Mouse (Mus musculus) gastrocnemius, postnatal 4 days (tissue): ENCODE measurements at regions not wholly inside any gene's neighbourhood (a gene's known extent, or its start where the extent isn't known, plus 50 kb on each side); places are given as distances from the start of the nearest gene placed in this dataset.
"Not testable (repeated sequence)": the region's sequence is repeated elsewhere in the genome, so short reads cannot be mapped to it uniquely, and the experiment has no call there.

Source experiments
- DNase-seq, 2 experiments: peaks; one replicate each; pipeline ENCODE4 v3.0.0; 2021 to 2022; ENCODE audit warnings: low spot score in 2 of 2, mixed read lengths in 2 of 2

GRCm38 (mm10) chr8:24386462-24386861, 339.2 kb downstream of the Adam3 start:
- DNase-seq: peak; percentile 72 to 79

GRCm38 (mm10) chr8:24383963-24384435, 341.7 kb downstream of the Adam3 start:
- DNase-seq: peak in 1 of 2 experiments; percentile 18

GRCm38 (mm10) chr8:24383130-24383962, 342.3 kb downstream of the Adam3 start:
- no peak for DNase-seq

- no peak for DNase-seq
These were observed 343.9 kb downstream of the Adam3 start for GRCm38 (mm10) chr8:24381666-24382253.

- no peak for DNase-seq
These were observed 347.6 kb downstream of the Adam3 start for GRCm38 (mm10) chr8:24378070-24378469.

GRCm38 (mm10) chr8:24376846-24377245, 348.8 kb downstream of the Adam3 start:
- DNase-seq: not testable (repeated sequence)

GRCm38 (mm10) chr8:24374503-24374902, 351.1 kb downstream of the Adam3 start:
- no peak for DNase-seq

GRCm38 (mm10) chr8:24372068-24372467, 353.6 kb downstream of the Adam3 start:
- no peak for DNase-seq

GRCm38 (mm10) chr8:24366000-24366399, 359.7 kb downstream of the Adam3 start:
- no peak for DNase-seq

GRCm38 (mm10) chr8:24364685-24365084, 361.0 kb downstream of the Adam3 start:
- no peak for DNase-seq

GRCm38 (mm10) chr8:24359022-24359600, 366.5 kb downstream of the Adam3 start:
- DNase-seq: no peak

GRCm38 (mm10) chr8:24355146-24355545, 370.5 kb downstream of the Adam3 start:
- no peak for DNase-seq

- no peak for DNase-seq
These were observed 371.8 kb downstream of the Adam3 start for GRCm38 (mm10) chr8:24353842-24354241.

GRCm38 (mm10) chr8:24352322-24352721, 373.3 kb downstream of the Adam3 start:
- DNase-seq: no peak

- DNase-seq: peak in 1 of 2 experiments; percentile 13
These were observed 373.9 kb downstream of the Adam3 start for GRCm38 (mm10) chr8:24351760-24352159.

- no peak for DNase-seq
These were observed 379.1 kb downstream of the Adam3 start for GRCm38 (mm10) chr8:24346390-24347113.

- no peak for DNase-seq
These were observed 387.0 kb downstream of the Adam3 start for GRCm38 (mm10) chr8:24338694-24339093.

- no peak for DNase-seq
These were observed 388.0 kb downstream of the Adam3 start for GRCm38 (mm10) chr8:24337635-24338034.

GRCm38 (mm10) chr8:24335709-24336108, 389.9 kb downstream of the Adam3 start:
- DNase-seq: no peak

- no peak for DNase-seq
These were observed 391.9 kb downstream of the Adam3 start for GRCm38 (mm10) chr8:24333705-24334104.

- no peak for DNase-seq
These were observed 414.8 kb downstream of the Adam3 start for GRCm38 (mm10) chr8:24310893-24311292.
